Mouse (Mus musculus) lung, postnatal 25 days (tissue): ENCODE data around the gene Tcap.

Experiments
- DNase-seq: peaks from one replicate; pipeline ENCODE4 v3.0.0; 2022; ENCODE audit warnings: low spot score

The Tcap gene

GRCm38 (mm10) chr11:98355732-98356299 lies 27.8 kb upstream of the Tcap start:
- peak; percentile 72 for DNase-seq

GRCm38 (mm10) chr11:98356625-98357394 lies 26.8 kb upstream of the Tcap start:
- no peak for DNase-seq

GRCm38 (mm10) chr11:98357396-98358160 lies 26.0 kb upstream of the Tcap start:
- peak; percentile 61 for DNase-seq

- peak; percentile 94 for DNase-seq
These were observed 25.2 kb upstream of the Tcap start, which contains the start of gene Stard3 for GRCm38 (mm10) chr11:98358161-98359083. Gene Stard3, plus strand, starts transcription at chr11:98358368.

- no peak for DNase-seq
These were observed 22.6 kb upstream of the Tcap start for GRCm38 (mm10) chr11:98360866-98361521.

- DNase-seq: peak; percentile 70
These were observed 19.8 kb upstream of the Tcap start for GRCm38 (mm10) chr11:98363817-98364216.

- peak; percentile 51 for DNase-seq
These were observed 19.2 kb upstream of the Tcap start for GRCm38 (mm10) chr11:98364410-98364809.

GRCm38 (mm10) chr11:98366290-98366689 lies 17.3 kb upstream of the Tcap start:
- DNase-seq: no peak

GRCm38 (mm10) chr11:98367171-98367862 lies 16.3 kb upstream of the Tcap start:
- DNase-seq: no peak

- no peak for DNase-seq
These were observed 15.8 kb upstream of the Tcap start for GRCm38 (mm10) chr11:98367863-98368186.

GRCm38 (mm10) chr11:98369337-98369736 lies 14.3 kb upstream of the Tcap start:
- no peak for DNase-seq

- DNase-seq: no peak
These were observed 13.0 kb upstream of the Tcap start for GRCm38 (mm10) chr11:98370588-98370987.

- DNase-seq: no peak
These were observed 11.9 kb upstream of the Tcap start for GRCm38 (mm10) chr11:98371556-98372240.

GRCm38 (mm10) chr11:98372406-98372805 lies 11.2 kb upstream of the Tcap start:
- DNase-seq: peak; percentile 71

GRCm38 (mm10) chr11:98373244-98373643 lies 10.4 kb upstream of the Tcap start:
- no peak for DNase-seq

GRCm38 (mm10) chr11:98374266-98374665 lies 9.3 kb upstream of the Tcap start:
- DNase-seq: no peak

GRCm38 (mm10) chr11:98376756-98377155 lies 6.9 kb upstream of the Tcap start:
- no peak for DNase-seq

- DNase-seq: no peak
These were observed 5.8 kb upstream of the Tcap start for GRCm38 (mm10) chr11:98377787-98378186.

GRCm38 (mm10) chr11:98379379-98379778 lies 4.2 kb upstream of the Tcap start:
- no peak for DNase-seq

GRCm38 (mm10) chr11:98380106-98380505 lies 3.5 kb upstream of the Tcap start:
- no peak for DNase-seq
